Mouse (Mus musculus): Measurements from ENCODE around the gene Arhgap24.
"Not testable (repeated sequence)": the region's sequence is repeated elsewhere in the genome, so short reads cannot be mapped to it uniquely, and the experiment has no call there.

Gene Arhgap24

DNA sequence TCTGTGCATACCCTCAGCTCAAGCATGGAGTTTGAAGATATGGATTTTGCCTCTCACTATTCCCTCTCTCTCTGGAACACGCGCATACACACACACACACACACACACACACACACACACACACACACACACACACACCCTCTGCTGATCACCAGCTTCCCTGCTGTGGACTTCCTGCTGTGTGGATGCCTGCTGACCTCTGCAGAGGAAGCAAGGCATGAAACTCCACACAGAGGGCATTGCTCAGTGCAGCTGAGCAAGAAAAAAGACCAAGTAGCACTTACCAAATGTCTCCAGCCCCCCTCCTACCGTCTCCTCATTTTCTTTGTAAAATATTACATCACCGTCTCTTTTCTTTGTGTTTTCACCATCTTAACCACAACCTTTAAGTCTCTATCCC is 310.1 kb downstream of the Arhgap24 start:
- no peak for DNase-seq (ENCODE audit: low spot score in 2 of 2)

DNA sequence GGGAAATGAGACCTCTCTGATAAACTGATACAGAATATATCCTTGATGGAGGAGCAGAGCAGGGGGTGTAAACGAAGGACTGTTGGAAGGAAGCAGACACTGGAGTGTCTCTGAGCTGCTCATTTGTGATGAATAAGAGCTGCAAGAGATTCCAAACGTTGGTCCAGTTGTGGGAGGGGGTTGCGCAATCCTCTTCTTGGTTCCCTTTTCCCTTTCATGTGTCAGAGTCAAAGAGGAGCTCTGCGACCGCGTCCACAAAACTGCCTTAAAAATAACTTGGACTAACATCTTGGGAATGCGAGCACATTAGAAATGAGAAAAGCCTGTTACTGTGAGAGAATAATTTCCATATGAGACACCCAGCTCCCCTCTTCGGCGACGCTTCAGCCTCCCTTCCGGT is 312.3 kb downstream of the Arhgap24 start:
- no peak for DNase-seq (ENCODE audit: low spot score in 2 of 2)

DNA sequence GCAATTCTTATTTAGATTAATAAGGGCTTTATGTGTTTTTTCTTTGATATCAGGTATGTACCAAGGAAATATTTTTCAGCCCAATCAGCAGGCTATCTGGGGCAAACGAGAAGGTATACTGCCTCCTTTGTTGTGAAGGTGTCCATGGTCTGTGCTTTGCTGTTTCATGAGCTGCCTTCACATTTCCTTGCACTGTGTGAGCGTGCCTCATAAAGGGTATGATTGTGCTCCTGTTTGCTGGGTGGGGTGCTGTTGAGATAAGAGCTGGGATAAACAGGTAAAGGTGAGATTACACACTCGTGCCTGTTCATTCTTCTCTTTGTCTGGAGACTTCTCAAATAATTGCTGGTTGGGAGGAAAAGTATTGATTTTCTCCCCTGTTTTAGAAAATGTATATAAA is 320.3 kb downstream of the Arhgap24 start:
- DNase-seq (ENCODE audit: low spot score in 2 of 2) = no peak

DNA sequence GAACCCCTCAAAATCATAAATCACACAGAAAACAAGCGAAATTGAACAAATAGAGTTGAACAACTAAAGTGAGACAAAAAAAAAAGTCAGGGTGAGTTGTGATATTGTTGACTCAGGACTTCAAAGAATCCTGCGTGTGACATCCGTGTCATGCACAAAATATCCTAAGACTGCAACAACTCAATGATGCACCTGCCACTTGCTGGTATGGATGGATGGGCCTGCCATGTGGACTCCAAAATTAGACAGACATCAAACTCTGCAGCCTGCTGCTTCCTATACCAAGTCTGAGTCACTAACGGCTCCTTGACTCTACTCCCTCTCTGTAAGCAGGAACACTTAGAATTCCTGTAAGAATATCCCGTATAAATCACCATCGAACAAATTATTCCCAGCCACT is 321.6 kb downstream of the Arhgap24 start:
- no peak for DNase-seq (ENCODE audit: low spot score in 2 of 2)

DNA sequence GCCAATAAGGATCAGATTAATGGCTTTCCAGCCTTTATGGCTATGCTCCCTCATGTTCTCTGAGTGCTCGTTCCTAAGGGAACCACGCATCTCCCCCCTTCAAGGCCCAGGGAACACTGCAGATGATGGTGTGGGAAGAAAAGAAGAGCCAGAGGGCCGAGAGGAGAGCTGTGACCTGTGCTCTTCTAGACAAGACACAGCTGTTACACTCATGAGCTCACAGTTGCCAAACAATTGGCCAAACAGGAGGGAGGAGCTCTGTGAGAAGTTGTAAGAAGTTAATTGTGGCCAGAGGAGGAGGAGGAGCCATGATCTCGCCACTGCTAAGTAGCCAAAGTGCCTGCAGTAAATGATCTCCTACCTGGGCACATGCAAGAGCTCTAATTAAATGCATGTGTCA is 322.5 kb downstream of the Arhgap24 start:
- DNase-seq (ENCODE audit: low spot score in 2 of 2) = no peak

DNA sequence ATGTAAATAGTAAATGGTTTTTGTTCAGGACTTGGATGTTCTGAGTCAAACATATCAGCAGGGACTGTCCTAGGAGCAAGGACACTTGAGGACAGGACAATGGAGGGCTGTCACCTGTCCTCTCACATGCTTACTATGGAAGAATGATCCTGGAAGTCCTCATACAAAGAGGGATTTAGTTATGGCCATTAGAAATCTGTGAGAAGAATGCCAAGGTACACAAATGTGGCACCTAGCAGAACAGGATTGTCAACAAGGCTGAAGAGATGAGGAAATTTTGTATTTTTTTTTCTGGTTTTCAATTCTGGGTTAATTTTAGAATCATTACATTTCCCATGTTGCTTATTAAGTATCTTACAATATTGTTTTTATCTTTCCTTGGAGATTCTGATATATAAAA is 326.3 kb downstream of the Arhgap24 start:
- DNase-seq (ENCODE audit: low spot score in 2 of 2) = no peak

DNA sequence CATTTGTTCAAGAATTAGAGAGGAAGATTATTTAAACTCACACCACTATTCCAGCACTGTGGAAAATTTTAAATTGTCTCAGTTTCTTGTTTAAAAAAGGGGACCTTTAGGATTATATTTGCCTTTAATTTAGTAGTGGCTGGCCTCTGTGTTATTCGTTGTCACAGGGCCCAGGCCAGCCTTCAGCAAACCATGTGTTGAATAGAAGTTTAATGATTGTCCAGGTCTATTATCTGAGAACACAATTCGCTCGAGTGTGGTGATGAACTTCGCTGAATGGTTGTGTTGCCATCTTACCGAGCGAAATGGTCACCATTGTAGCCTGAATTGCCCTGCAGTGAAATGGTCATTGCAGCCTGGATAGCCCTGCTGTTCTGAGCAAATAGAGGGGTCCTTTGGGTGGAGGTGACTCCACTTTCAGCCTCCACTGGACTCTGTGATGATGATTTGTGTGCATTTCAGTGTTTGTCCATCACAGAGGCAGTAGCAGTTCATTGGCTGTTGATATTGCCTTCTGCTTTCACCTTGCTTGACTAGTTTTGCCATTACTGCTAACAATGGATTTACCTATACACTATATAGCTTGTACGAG is 329.3 kb downstream of the Arhgap24 start:
- DNase-seq (ENCODE audit: low spot score in 2 of 2) = no peak

DNA sequence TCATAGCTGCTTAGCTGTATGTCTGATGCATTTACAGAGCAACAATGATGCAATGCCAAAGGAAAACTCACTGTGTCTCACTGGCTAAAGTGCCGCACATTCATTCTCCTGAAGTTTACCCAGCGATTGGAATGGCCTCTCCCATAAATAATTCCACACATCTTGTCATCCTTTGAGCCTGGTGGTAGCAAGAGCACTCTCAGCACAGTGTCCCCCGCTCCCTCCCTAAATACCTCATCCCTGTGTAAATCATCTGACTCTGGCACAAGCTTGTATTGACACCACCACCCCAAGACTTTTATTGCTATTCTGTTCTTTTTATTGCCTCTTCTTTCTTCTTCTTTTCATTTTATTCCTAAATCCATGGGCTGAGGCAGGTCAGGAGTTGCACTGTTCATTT is 332.1 kb downstream of the Arhgap24 start:
- no peak for DNase-seq (ENCODE audit: low spot score in 2 of 2)

DNA sequence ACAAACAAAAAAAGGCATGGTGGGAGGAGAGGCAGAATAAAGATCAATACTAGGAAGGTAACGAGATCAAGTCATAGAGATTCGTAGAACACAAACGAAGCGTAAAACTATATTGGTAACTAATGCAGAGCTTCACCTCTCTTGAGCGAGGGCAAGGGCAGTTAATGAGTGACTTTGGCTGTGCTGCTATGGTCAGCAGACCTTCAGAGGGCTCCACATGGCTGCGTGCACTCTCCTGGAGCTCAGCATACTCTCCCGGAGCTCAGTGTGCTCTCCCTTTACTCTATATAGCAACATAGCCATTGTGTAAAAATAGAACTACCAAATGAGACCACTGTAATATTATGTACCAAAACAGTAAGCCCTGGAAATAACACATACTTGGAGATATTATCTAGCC is 336.4 kb downstream of the Arhgap24 start:
- no peak for DNase-seq (ENCODE audit: low spot score in 2 of 2)

DNA sequence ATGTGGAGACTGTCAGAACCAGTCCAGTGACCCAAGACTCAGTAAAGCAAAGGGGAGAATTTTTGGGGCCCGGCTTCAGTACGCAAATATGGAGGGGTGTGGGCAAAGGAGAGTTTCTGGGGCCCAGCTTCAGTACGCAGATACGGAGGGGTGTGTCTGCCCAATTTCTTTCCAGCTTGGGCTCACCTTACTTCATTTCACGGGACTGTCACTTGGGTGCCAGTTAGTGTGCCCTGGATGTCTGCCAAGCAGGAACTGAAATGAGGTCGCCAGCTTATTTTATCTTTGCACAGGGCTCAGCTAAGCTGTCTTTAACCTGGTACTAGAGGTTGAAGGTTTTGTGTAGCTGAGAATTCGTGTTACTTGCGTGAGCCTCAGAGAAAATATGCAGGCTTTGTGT is 344.3 kb downstream of the Arhgap24 start:
- no peak for DNase-seq (ENCODE audit: low spot score in 2 of 2)

DNA sequence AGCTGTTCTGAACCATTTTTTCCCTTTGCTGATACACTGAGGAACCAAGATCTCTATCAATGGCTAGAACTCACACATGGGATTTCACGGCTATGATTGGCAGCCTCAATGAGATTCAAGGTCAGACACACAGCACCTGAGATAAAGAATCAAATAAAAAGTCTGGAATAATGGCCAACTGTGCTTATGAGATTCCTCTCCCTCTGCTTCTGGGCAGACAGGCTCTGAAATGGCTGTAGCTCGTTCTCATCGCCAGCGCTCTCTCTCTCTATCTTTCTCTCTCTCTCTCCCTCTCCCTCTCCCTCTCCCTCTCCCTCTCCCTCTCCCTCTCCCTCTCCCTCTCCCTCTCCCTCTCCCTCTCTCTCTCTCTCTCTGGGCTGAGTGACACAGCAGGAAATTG is 357.9 kb downstream of the Arhgap24 start:
- DNase-seq (ENCODE audit: low spot score in 2 of 2) = no peak

DNA sequence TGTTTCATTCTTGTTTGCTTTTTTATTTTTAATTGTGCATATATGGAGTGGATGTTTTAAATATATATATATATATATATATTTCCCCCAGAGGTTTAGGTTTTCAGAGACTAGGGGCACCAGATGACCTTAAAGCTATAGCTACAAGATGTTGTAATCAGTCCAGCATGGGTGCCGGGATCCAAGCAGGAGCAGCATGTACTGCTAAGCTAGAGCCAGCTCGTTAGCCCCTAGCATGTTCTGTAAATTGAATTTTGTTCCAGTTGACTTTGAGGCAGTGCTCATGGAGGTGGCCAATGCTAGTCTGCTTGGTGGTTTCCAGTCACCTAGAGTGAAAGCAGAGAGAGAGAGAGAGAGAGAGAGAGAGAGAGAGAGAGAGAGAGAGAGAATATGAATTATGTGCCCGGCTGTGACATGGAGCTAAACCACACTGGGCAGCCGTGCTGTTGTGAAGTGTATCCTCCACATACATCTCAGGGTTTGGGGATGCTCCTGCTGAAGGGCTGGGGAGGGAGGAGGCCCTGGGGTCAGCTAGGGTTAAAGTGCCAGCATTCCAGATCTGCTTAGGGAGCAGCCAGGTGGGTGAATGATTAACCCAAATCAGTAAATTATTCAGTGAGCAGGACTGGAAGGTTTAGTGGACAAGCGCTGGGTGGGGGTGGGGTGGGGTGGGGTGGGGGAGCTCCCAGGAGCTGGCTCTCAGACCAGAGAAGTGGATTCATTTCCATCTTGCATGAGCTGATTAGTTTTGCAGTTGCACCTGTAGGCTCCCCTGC is 362.9 kb downstream of the Arhgap24 start:
- no peak for DNase-seq (ENCODE audit: low spot score in 2 of 2)

DNA sequence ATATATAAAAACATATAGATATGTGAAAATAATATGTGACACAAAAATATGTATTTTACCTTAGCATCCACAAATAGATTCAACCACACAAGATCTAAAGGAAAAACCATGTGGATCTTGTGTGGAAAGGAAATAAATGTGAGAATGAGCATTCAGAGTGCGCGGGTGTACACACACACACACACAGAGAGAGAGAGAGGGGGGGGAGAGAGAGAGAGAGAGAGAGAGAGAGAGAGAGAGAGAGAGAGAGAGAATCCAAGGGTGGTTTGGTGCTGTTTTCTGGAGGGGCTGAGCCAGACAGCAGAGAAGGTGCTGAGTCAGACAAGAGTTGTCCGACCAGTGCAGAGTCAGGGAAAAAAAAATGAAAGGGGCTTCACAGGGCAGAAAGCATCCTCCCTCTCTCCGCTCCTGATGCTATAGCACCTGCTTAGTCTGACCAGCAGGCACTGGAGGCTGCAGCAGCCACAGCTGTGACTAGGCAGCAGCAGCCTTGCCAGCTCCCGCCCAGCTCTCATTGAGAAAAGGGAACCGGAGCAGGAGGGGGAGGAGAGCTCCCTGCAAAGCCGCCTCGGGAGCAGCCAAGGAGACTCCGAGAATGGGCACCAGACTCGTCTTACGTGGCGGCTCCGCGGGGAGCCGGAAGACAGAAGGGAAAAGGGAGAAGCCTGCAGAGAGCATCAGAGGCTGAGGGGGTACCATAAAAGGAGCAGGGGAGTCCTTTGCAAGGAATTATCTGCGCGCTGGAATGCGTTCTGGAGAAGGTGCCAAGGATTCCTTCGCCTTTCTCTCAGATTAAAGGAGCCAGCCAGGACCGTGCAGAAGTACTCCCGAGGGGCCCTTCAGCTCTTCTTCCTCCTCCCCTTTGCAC is 363.8 kb downstream of the Arhgap24 start:
- DNase-seq (ENCODE audit: low spot score in 2 of 2) = no peak

DNA sequence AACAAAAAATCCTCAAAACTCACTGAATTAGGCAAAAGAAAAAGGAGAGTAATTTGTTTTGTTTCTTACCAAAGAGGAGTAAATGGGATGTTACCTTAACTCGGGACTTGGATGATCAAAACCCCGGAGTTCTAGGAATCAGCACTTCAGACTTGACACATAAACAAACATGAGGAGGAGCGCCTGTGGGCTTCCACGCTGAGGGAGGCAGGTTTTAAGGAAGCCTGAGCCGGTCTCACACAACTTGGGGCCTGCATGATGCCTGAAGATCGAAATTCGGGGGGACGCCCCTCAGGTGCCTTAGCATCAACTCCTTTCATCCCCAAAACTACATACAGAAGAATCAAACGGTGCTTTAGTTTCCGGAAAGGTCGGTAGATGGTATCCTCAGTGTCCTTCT is 364.6 kb downstream of the Arhgap24 start:
- DNase-seq (ENCODE audit: low spot score in 2 of 2) = no peak

DNA sequence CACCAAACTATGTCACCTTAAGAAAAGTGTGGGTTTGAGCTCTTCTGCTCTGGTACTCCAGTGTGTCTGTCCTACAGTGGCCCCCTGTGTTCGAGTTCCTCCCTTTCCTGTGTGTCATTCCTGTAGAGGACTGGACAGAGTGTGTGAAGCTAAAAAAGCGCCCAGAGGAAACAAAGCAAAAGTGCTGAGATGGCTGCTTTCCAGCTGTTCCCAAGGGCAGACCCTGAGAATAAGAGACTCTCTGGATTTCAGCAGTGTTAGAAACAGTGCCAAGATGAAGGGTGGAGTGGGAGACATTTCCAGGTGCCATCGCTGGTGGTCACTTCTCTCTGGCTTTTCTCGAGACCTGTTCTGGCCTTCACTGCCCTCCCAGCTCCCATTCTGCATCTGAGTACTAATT is 366.7 kb downstream of the Arhgap24 start:
- DNase-seq (ENCODE audit: low spot score in 2 of 2) = no peak

DNA sequence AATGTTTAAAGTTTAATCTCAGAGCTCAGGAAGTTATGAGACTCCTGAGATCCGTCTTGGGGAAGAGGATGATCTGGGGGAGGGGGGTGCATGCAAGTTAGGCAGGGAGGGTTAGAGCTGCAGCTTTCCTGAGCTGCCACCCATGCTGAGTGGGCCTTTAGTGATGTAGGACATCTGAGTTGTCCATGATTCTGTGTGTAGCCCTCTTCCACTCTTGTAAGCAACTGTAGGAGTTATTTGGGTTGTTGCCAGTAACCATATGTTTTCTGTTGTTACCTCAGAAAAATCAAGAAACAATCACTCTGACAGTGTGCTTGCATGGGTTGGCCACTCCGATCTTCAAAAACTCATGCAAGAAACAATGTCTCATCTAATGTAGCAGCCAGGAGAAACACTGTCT is 370.6 kb downstream of the Arhgap24 start:
- no peak for DNase-seq (ENCODE audit: low spot score in 2 of 2)

DNA sequence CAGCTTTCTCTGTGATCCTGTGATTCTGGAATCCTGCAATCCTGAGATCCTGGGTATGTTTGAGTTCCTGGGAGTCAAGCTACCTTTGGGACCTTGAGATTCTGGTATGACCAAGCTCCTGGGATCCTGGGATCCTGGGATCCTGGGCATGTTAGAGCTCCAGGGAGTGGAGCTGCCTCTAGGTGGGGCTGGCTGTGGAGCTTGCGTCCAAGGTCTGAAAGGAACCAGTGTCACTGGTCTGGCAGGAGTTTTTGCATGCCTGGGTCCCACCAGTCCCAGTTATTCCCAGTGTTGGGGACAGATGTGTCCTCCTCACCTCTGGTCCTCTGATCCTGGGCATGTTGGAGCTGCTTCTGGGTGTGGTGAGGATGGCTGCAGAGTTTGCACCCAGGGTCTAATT is 372.6 kb downstream of the Arhgap24 start:
- DNase-seq (ENCODE audit: low spot score in 2 of 2) = no peak

DNA sequence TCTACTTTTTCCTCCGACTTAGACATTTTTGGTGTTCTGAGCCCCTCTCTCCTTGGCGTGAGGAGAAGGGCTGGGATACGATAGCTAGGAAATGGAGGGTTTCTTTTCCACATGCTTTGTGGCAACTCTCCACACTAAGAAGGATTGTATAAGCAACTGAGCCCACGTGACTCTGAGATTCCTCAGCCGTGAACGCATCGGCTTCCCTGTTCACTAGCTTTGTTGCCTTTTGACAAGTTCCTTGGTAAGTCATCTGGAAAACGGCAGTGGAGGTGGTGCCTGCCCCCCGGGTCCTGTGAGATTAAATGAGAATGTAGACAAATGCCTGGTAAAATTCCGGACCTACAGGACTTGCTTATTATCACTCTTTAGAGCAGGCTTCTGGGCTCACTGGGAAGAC is 374.6 kb downstream of the Arhgap24 start:
- no peak for DNase-seq (ENCODE audit: low spot score in 2 of 2)

DNA sequence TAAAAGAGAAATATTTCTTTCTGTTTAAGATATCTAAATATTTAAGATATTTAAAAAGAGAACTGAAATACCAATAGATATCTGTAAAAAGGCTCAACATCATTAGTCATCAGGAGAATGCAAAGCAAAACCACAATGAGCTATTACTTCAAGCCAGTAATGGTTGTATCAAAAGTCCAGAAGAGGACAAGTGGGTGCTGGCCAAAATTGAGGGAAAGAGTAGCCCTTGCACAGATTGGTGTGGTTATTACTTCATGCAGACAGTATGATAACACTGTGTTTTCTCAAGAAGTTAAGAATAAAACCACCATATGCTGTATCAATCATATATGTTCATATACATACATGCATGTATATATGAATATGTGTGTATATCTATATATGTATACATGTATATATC is 376.9 kb downstream of the Arhgap24 start:
- no peak for DNase-seq (ENCODE audit: low spot score in 2 of 2)

DNA sequence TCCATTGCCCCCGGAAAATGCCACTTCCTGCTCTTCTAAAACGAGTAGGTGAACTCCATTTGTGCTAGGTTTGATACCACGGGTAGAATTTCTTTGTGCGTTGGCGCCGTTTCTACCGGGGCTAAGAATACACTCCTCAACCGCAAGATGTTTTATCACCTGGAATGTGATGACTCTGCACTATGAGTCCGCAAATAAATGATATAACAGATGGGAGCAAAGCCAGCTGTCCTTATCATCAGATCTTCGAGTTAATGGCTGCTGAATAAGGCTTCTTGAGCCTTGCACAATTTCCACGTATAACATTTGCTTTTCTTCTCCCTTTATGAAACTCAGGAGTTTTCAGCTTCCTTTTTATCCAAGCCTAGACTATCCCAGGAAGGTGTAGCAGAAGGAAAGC is 378.6 kb downstream of the Arhgap24 start:
- no peak for DNase-seq (ENCODE audit: low spot score in 2 of 2)

DNA sequence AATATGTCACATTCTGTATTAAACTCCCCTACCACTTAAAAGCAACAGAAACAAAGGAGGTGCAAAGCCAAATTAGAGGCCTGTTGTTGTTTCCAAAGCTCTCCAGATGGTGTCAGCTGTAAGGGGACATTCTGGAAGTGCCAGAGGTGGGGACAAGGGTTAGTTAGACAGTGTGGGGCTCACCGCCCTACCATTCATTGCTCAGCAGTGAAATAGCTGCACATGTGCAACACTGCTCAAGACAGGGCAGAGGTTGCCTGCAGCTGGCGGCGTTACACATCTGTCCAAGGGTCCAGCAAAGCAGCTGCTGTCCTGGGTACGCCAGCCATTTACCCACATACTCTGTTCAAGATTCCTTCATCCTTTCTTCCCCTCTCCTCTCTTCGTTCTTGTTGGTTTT is 387.0 kb downstream of the Arhgap24 start:
- DNase-seq (ENCODE audit: low spot score in 2 of 2) = no peak

DNA sequence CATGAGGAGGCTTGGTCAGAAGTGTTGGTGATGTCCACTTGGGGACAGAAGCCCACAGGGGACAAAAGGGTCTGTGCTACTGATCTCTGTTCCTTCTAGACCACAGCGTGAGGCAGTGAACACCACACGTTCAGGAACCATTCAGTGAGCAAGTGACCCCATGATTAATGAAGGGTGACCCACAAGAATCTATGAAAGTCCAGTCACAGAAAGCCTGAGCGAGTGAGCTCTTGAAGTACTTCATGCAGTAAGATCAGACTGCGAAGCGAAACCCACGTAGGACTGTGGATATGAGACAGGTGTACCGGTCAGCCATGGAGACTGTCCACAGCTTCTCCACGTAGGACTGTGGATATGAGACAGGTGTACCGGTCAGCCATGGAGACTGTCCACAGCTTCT is 391.8 kb downstream of the Arhgap24 start:
- not testable (repeated sequence) for DNase-seq (ENCODE audit: low spot score in 2 of 2)
